Mouse (Mus musculus): ENCODE data around the gene Kcna5.

DNA sequence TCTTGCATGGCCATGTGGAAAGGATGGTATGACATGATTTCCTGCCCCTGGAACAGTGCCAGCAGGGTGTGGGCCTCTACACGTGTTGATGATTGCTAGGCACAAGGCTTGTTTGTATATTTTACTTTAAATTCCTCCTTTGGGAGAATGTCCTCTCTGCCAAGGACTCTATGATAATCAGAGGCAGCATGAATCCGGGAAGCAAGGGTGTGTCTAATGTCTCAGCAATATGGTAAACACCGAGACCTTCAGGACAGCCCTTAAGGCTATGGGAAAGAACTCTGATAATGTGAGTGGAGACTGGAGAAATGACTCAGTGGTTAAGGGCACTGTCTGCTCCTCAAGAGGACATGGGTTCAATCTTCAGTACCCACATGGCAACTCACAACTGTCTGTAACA lies 23.1 kb upstream of the Kcna5 start:
- TF ChIP-seq POLR2A (IDR thresholded peaks at IDR 0.05; ENCODE audit: low read depth, low read length) (no peak), CTCF (IDR thresholded peaks at IDR 0.05; ENCODE audit: borderline replicate concordance, insufficient read depth, low read length) (no peak)
